8 mouse cellular contexts compared by ENCODE assay signal in the genomic region with DNA sequence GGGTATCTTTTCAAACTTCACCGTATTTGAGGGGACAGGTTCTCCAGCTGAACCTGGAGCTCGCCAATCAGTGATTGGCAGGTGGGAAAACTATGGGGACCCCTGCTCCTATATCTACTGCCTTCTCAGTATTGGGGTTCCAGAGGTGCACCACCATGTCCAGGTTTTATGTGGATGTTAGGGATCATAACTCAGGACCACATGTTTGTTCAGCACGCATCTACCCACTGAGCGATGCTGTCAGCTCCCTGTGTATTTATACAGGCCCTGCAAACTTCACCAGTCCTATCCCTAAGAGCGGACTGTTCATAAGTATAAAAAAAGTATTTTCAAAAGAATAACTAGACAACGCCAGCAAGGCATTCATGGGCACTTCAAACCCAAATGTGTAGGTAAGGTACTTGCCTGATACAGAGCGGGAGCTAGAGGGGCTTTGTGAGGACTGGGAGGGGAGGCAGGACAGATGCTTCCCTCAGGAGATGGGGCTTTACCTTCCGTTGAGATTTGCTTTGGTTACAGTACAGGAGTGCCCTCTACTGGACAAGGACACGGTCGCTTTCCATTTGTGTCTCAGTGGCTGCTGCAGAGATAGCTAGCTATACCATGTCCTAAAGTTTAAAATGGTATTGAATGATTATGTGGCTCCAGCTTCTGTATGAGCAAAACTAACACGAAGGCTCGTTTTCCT. TPM values are rescaled to one million over a fixed set of nuclear protein-coding genes. Genes with fewer than 3 reads are reported as not detected.
DNase-seq lines count a peak whose midpoint lies in the region; ATAC-seq and TF ChIP-seq lines count a peak whose summit lies in the region.

No protein-coding gene starts in this region.

- no peak for TF ChIP-seq EP300 in lung, postnatal 0 days (IDR thresholded peaks at IDR 0.05)

- no peak for ATAC-seq in liver, embryonic 12.5 days
- ATAC-seq in forebrain, embryonic 12.5 days (ENCODE audit: low FRiP score) = peak; percentile 55; the same call in 1 of the 2 replicates
- ATAC-seq in kidney, embryonic 15.5 days (replicated peaks; ENCODE audit: low FRiP score) = 0 out of 2 replicates have a peak, but pooled peaks have one; percentile 33
- peak; percentile 53 for ATAC-seq in lung, postnatal 0 days

- peak; percentile 92 for TF ChIP-seq CTCF in lung, postnatal 0 days (IDR thresholded peaks at IDR 0.05)

- H3K4me3 ChIP-seq in liver, embryonic 12.5 days = no peak overlapping the region
- H3K4me3 ChIP-seq in forebrain, embryonic 12.5 days (replicated peaks) = no peak overlapping the region
- H3K4me3 ChIP-seq in kidney, embryonic 15.5 days (replicated peaks) = no peak overlapping the region
- H3K4me3 ChIP-seq in lung, postnatal 0 days (ENCODE audit: low read depth, low read length) = no peak overlapping the region

- no peaks in the 10 kb centered on the region for H3K27me3 ChIP-seq in liver, embryonic 12.5 days (replicated peaks)
- H3K27me3 ChIP-seq in forebrain, embryonic 12.5 days = no peaks in the 10 kb centered on the region
- H3K27me3 ChIP-seq in kidney, embryonic 15.5 days = no peaks in the 10 kb centered on the region
- H3K27me3 ChIP-seq in lung, postnatal 0 days (replicated peaks; ENCODE audit: insufficient read depth, low read length) = no peaks in the 10 kb centered on the region

- H3K4me1 ChIP-seq in liver, embryonic 12.5 days = no peaks in the 10 kb centered on the region
- H3K4me1 ChIP-seq in forebrain, embryonic 12.5 days = no peaks in the 10 kb centered on the region
- H3K4me1 ChIP-seq in kidney, embryonic 15.5 days = no peaks in the 10 kb centered on the region
- no peaks in the 10 kb centered on the region for H3K4me1 ChIP-seq in lung, postnatal 0 days (ENCODE audit: insufficient read depth, low read depth, low read length)

- no peak overlapping the region for H3K27ac ChIP-seq in liver, embryonic 12.5 days
- no peak overlapping the region for H3K27ac ChIP-seq in forebrain, embryonic 12.5 days
- no peak overlapping the region for H3K27ac ChIP-seq in kidney, embryonic 15.5 days
- H3K27ac ChIP-seq in lung, postnatal 0 days (ENCODE audit: low read length) = no peak overlapping the region

- DNase-seq in liver = peak; percentile 49
- peak; percentile 64 for DNase-seq in adrenal gland, postnatal 14 days
- DNase-seq in lung, postnatal 0 days (ENCODE audit: low spot score) = peak; percentile 83
- DNase-seq in right cerebral cortex, adult 18-20 months = peak; percentile 24
- no peak for DNase-seq in spleen, postnatal 4 days (ENCODE audit: low spot score in 2 of 2)

- WGBS in liver, embryonic 12.5 days (ENCODE audit: insufficient replicate concordance) = 34% methylated on average over 12 of the region's 12 CpGs
- 45% methylated on average over 12 of the region's 12 CpGs for WGBS in forebrain, embryonic 12.5 days
- 43% methylated on average over 12 of the region's 12 CpGs for WGBS in kidney, embryonic 15.5 days
- 37% methylated on average over 12 of the region's 12 CpGs for WGBS in lung, postnatal 0 days

- no peaks in the 10 kb centered on the region for H3K36me3 ChIP-seq in liver, embryonic 12.5 days
- H3K36me3 ChIP-seq in forebrain, embryonic 12.5 days (replicated peaks) = no peaks in the 10 kb centered on the region
- no peaks in the 10 kb centered on the region for H3K36me3 ChIP-seq in kidney, embryonic 15.5 days
- no peaks in the 10 kb centered on the region for H3K36me3 ChIP-seq in lung, postnatal 0 days (ENCODE audit: insufficient read depth, low read length)

- H3K4me2 ChIP-seq in liver, embryonic 12.5 days = no peak overlapping the region
- H3K4me2 ChIP-seq in forebrain, embryonic 12.5 days = no peak overlapping the region
- no peak overlapping the region for H3K4me2 ChIP-seq in kidney, embryonic 15.5 days
- no peak overlapping the region for H3K4me2 ChIP-seq in lung, postnatal 0 days (replicated peaks; ENCODE audit: low read depth, low read length)

- H3K9me3 ChIP-seq in liver, embryonic 12.5 days (replicated peaks) = no peaks in the 10 kb centered on the region
- no peaks in the 10 kb centered on the region for H3K9me3 ChIP-seq in forebrain, embryonic 12.5 days
- H3K9me3 ChIP-seq in kidney, embryonic 15.5 days (replicated peaks) = no peaks in the 10 kb centered on the region
- no peaks in the 10 kb centered on the region for H3K9me3 ChIP-seq in lung, postnatal 0 days (ENCODE audit: low read length)

- H3K9ac ChIP-seq in liver, embryonic 12.5 days = no peak overlapping the region
- no peak overlapping the region for H3K9ac ChIP-seq in forebrain, embryonic 12.5 days
- no peak overlapping the region for H3K9ac ChIP-seq in kidney, embryonic 15.5 days
- H3K9ac ChIP-seq in lung, postnatal 0 days (replicated peaks; ENCODE audit: low read depth) = no peak overlapping the region

RNA-seq across cellular contexts. Expression of a gene that starts 9.0 kb away (rescaled TPM):
- polyA plus RNA-seq in liver, embryonic 12.5 days (2016; fragmentation: Nextera tagmentation; extraction: Ambion mirVana) = 5.9 and 6.2 TPM in 2 replicates
- 0.68 and 7.3 TPM in 2 replicates for total RNA-seq in adrenal gland, postnatal 14 days (2021)
- not detected in 2 replicates for polyA plus RNA-seq in forebrain, embryonic 12.5 days (2016; fragmentation: Nextera tagmentation; extraction: Ambion mirVana)
- 0.16 and 0.17 TPM in 2 replicates for polyA plus RNA-seq in kidney, embryonic 15.5 days (2015; fragmentation: Nextera tagmentation; extraction: Ambion mirVana)
- polyA plus RNA-seq in lung, postnatal 0 days (2015; fragmentation: Nextera tagmentation; extraction: Ambion mirVana) = 0.12 TPM in 1 of 2 replicates, not detected in the other

RNA-seq across cellular contexts. Expression of a gene that starts 15.3 kb away (rescaled TPM):
- not detected in 2 replicates for polyA plus RNA-seq in liver, embryonic 12.5 days (2016; fragmentation: Nextera tagmentation; extraction: Ambion mirVana)
- not detected in 2 replicates for total RNA-seq in adrenal gland, postnatal 14 days (2021)
- not detected in 2 replicates for polyA plus RNA-seq in forebrain, embryonic 12.5 days (2016; fragmentation: Nextera tagmentation; extraction: Ambion mirVana)
- not detected in 2 replicates for polyA plus RNA-seq in kidney, embryonic 15.5 days (2015; fragmentation: Nextera tagmentation; extraction: Ambion mirVana)
- polyA plus RNA-seq in lung, postnatal 0 days (2015; fragmentation: Nextera tagmentation; extraction: Ambion mirVana) = not detected in 2 replicates

RNA-seq across cellular contexts. Expression of a gene that starts 20.1 kb away (rescaled TPM):
- 129 and 134 TPM in 2 replicates for polyA plus RNA-seq in liver, embryonic 12.5 days (2016; fragmentation: Nextera tagmentation; extraction: Ambion mirVana)
- 52.0 and 54.5 TPM in 2 replicates for total RNA-seq in adrenal gland, postnatal 14 days (2021)
- 105 and 108 TPM in 2 replicates for polyA plus RNA-seq in forebrain, embryonic 12.5 days (2016; fragmentation: Nextera tagmentation; extraction: Ambion mirVana)
- 102 and 111 TPM in 2 replicates for polyA plus RNA-seq in kidney, embryonic 15.5 days (2015; fragmentation: Nextera tagmentation; extraction: Ambion mirVana)
- 162 TPM in 2 replicates for polyA plus RNA-seq in lung, postnatal 0 days (2015; fragmentation: Nextera tagmentation; extraction: Ambion mirVana)

Comparison
In these comparisons a context has a peak if more than half of its experiments do, and no peak if none do; other contexts are left out.
1. DNase-seq: peak in liver (single experiment), adrenal gland, postnatal 14 days (single experiment), lung, postnatal 0 days (single experiment) and right cerebral cortex, adult 18-20 months (single experiment); none in spleen, postnatal 4 days (0 of 2).